Mouse (Mus musculus): ENCODE data around the gene Kctd2. TPM values are rescaled to one million over a fixed set of nuclear protein-coding genes. Genes with fewer than 3 reads are reported as not detected.

Kctd2 gene
- total RNA-seq, 1 experiment = 14.0 TPM

GRCm38 (mm10) chr11:115439906-115440595 lies 20.1 kb downstream of the Kctd2 start, which contains the start of gene Trim80:
TSS of gene Trim80 (plus strand) at chr11:115440545.
- in situ Hi-C loops (cut with MboI; ENCODE audit: low sequenced_read_pairs in 2 of 2, unreplicated experiment in 2 of 2) = no loop called here
- peak within 1 kb of the TSS; percentile 9 to 30; a peak in 3 of 4 replicates for H3K4me3 ChIP-seq (ENCODE audit: insufficient read depth in 1 of 2, low read depth in 1 of 2, low read length in 2 of 2, poor library complexity in 1 of 2, severe bottlenecking in 1 of 2)
- no peak for TF ChIP-seq ZNF384 (IDR thresholded peaks at IDR 0.05; ENCODE audit: low read depth, low read length)
- 0 out of 2 replicates have a peak, but pooled peaks have one; percentile 13 for TF ChIP-seq ZC3H11A (IDR thresholded peaks at IDR 0.05; ENCODE audit: borderline replicate concordance, low read depth, low read length)
- H3K9me3 ChIP-seq (ENCODE audit: control insufficient read depth, insufficient read depth, low read depth, low read length) = no peaks in the 10 kb centered on the region
- no peak for DNase-seq (ENCODE audit: low read depth, low spot score)
- H3K27ac ChIP-seq (ENCODE audit: insufficient read depth, low read depth, low read length, poor library complexity, severe bottlenecking) = no peak within 1 kb of the TSS
- no peak within 1 kb of the TSS for H3K9ac ChIP-seq (ENCODE audit: insufficient read depth, low read depth, low read length, poor library complexity, severe bottlenecking)
- H3K36me3 ChIP-seq (ENCODE audit: control insufficient read depth, insufficient read depth, low read length, poor library complexity, severe bottlenecking) = no peaks in the 10 kb centered on the region
- peaks cover 2 to 3% of the 10 kb centered on the region in 2 experiments; a peak in 1 of 4 replicates for H3K4me1 ChIP-seq (ENCODE audit: control insufficient read depth in 2 of 2, insufficient read depth in 2 of 2, low read length in 2 of 2, poor library complexity in 1 of 2)

DNA sequence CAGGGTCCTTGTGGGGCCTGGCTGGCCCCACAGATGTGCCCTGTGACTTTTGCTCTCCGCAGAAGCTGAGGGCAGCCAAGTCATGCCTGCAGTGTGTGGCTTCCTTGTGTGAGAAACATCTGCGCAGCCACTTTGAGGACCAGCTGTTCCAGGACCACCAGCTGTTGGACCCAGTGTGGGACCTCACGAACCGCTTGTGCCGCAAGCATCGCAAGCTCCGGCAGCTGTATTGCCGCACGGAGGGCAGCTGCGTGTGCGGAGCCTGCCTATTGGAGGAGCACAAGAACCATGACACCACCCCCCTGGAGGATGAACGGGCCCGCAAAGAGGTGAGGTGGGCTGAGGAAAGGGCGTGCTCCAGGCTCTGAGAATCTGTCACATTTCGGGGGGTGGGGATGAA lies 21.5 kb downstream of the Kctd2 start:
- in situ Hi-C loops (cut with MboI; ENCODE audit: low sequenced_read_pairs in 2 of 2, unreplicated experiment in 2 of 2) = no loop called here
- TF ChIP-seq CHD2 (IDR thresholded peaks at IDR 0.05; ENCODE audit: low read depth, low read length) (no peak), HCFC1 (IDR thresholded peaks at IDR 0.05; ENCODE audit: borderline replicate concordance, insufficient read depth, low read length) (no peak), ZC3H11A (IDR thresholded peaks at IDR 0.05; ENCODE audit: borderline replicate concordance, low read depth, low read length) (no peak), ZNF384 (IDR thresholded peaks at IDR 0.05; ENCODE audit: low read depth, low read length) (no peak), MAFK (IDR thresholded peaks at IDR 0.05; ENCODE audit: insufficient read depth, low read depth, low read length) (no peak)

DNA sequence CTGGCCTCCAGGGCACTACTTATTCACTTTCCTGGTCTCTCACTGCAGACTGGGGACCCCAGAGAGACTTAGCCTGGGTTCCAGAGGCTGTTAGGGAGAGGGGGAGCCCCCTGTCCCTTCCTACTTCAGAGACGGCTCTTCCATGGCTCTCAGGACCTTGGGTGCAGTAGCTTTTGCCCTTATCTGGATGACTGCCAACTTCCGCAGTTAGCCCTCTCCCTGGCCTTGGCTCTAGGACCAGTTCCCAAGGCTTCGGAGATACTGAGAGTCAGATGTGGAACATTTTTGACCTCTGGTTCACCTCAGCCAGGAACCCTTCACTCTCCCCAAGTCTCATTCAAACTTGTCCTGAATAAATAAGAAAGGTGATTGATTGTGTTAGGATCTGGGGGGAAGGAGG lies 27.0 kb downstream of the Kctd2 start:
- H3K9me3 ChIP-seq (ENCODE audit: control insufficient read depth, insufficient read depth, low read depth, low read length) = no peaks in the 10 kb centered on the region
- TF ChIP-seq HCFC1 (IDR thresholded peaks at IDR 0.05; ENCODE audit: borderline replicate concordance, insufficient read depth, low read length) = no peak
- TF ChIP-seq CHD2 (IDR thresholded peaks at IDR 0.05; ENCODE audit: low read depth, low read length) = no peak
- no peak for TF ChIP-seq MAFK (IDR thresholded peaks at IDR 0.05; ENCODE audit: insufficient read depth, low read depth, low read length)
- TF ChIP-seq ZNF384 (IDR thresholded peaks at IDR 0.05; ENCODE audit: low read depth, low read length) = no peak
- TF ChIP-seq ZC3H11A (IDR thresholded peaks at IDR 0.05; ENCODE audit: borderline replicate concordance, low read depth, low read length) = no peak
- peaks cover 0 to 1% of the 10 kb centered on the region in 2 experiments; a peak in 1 of 4 replicates for H3K4me1 ChIP-seq (ENCODE audit: control insufficient read depth in 2 of 2, insufficient read depth in 2 of 2, low read length in 2 of 2, poor library complexity in 1 of 2)
- in situ Hi-C loops (cut with MboI; ENCODE audit: low sequenced_read_pairs in 2 of 2, unreplicated experiment in 2 of 2) = no loop called here
- H3K9ac ChIP-seq (ENCODE audit: insufficient read depth, low read depth, low read length, poor library complexity, severe bottlenecking) = no peak overlapping the region
- no peak overlapping the region for H3K4me3 ChIP-seq (ENCODE audit: insufficient read depth in 1 of 2, low read depth in 1 of 2, low read length in 2 of 2, poor library complexity in 1 of 2, severe bottlenecking in 1 of 2)
- no peaks in the 10 kb centered on the region for H3K36me3 ChIP-seq (ENCODE audit: control insufficient read depth, insufficient read depth, low read length, poor library complexity, severe bottlenecking)
- no peak for DNase-seq (ENCODE audit: low read depth, low spot score)
- no peak overlapping the region for H3K27ac ChIP-seq (ENCODE audit: insufficient read depth, low read depth, low read length, poor library complexity, severe bottlenecking)

More for the DNA sequence above, 21.5 kb downstream of the Kctd2 start:
- no peak for DNase-seq (ENCODE audit: low read depth, low spot score)
- Histone ChIP-seq H3K27ac (ENCODE audit: insufficient read depth, low read depth, low read length, poor library complexity, severe bottlenecking) (no peak overlapping the region), H3K4me1 (ENCODE audit: control insufficient read depth in 2 of 2, insufficient read depth in 2 of 2, low read length in 2 of 2, poor library complexity in 1 of 2) (peaks cover 0 to under 1% of the 10 kb centered on the region in 2 experiments; a peak in 1 of 4 replicates), H3K4me3 (ENCODE audit: insufficient read depth in 1 of 2, low read depth in 1 of 2, low read length in 2 of 2, poor library complexity in 1 of 2, severe bottlenecking in 1 of 2) (peak overlapping the region; percentile 9 to 30; a peak in 3 of 4 replicates), H3K9me3 (ENCODE audit: control insufficient read depth, insufficient read depth, low read depth, low read length) (no peaks in the 10 kb centered on the region), H3K36me3 (ENCODE audit: control insufficient read depth, insufficient read depth, low read length, poor library complexity, severe bottlenecking) (no peaks in the 10 kb centered on the region), H3K9ac (ENCODE audit: insufficient read depth, low read depth, low read length, poor library complexity, severe bottlenecking) (no peak overlapping the region)

DNA sequence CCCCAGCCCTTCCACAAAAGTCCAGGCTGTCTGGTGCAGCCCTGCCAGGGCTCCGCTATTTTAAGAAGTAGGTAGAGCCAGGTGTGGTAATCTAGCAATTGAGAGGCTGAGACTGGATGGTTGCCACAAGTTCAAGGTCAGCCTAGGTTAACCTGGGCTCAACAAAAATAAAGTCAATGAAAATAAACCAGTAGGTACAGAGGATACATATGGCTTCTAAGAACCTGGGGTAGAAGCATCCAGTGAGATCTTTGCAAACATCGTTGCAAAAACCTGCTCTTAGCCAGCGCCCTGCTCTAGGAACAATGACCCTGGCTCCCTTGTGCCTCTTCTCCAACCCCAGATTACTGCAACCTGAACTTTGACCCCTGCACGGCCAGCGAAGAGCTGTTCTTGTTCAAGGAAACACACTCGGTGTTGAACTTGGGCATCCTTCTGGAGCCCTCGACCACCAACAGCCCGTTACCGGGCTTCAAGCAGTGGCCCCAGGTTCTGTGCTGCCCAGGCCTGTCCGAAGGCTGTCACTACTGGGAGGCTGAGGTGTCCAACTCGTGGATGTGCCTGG lies 27.5 kb downstream of the Kctd2 start:
- H3K9ac ChIP-seq (ENCODE audit: insufficient read depth, low read depth, low read length, poor library complexity, severe bottlenecking) = peak overlapping the region; percentile 42; the same call in 1 of the 2 replicates
- TF ChIP-seq HCFC1 (IDR thresholded peaks at IDR 0.05; ENCODE audit: borderline replicate concordance, insufficient read depth, low read length) (no peak), MAFK (IDR thresholded peaks at IDR 0.05; ENCODE audit: insufficient read depth, low read depth, low read length) (no peak), ZNF384 (IDR thresholded peaks at IDR 0.05; ENCODE audit: low read depth, low read length) (no peak), CHD2 (IDR thresholded peaks at IDR 0.05; ENCODE audit: low read depth, low read length) (no peak), ZC3H11A (IDR thresholded peaks at IDR 0.05; ENCODE audit: borderline replicate concordance, low read depth, low read length) (no peak)
- H3K9me3 ChIP-seq (ENCODE audit: control insufficient read depth, insufficient read depth, low read depth, low read length) = no peaks in the 10 kb centered on the region
- no peak for DNase-seq (ENCODE audit: low read depth, low spot score)
- peaks cover 0 to 1% of the 10 kb centered on the region in 2 experiments; a peak in 1 of 4 replicates for H3K4me1 ChIP-seq (ENCODE audit: control insufficient read depth in 2 of 2, insufficient read depth in 2 of 2, low read length in 2 of 2, poor library complexity in 1 of 2)
- peak overlapping the region; percentile 51 to 52; a peak in 3 of 4 replicates for H3K4me3 ChIP-seq (ENCODE audit: insufficient read depth in 1 of 2, low read depth in 1 of 2, low read length in 2 of 2, poor library complexity in 1 of 2, severe bottlenecking in 1 of 2)
- H3K36me3 ChIP-seq (ENCODE audit: control insufficient read depth, insufficient read depth, low read length, poor library complexity, severe bottlenecking) = no peaks in the 10 kb centered on the region
- H3K27ac ChIP-seq (ENCODE audit: insufficient read depth, low read depth, low read length, poor library complexity, severe bottlenecking) = no peak overlapping the region
- in situ Hi-C loops (cut with MboI; ENCODE audit: low sequenced_read_pairs in 2 of 2, unreplicated experiment in 2 of 2) = no loop called here

All from ES-E14 (cell line).